Mouse (Mus musculus) lung, postnatal 0 days (tissue): ENCODE measurements around the gene Pls1.

Experiments
- CTCF ChIP-seq: IDR thresholded peaks from 2 replicates; pipeline ENCODE4 v1.5.1; 2016; ENCODE audit warnings: antibody characterized with exemption, mild to moderate bottlenecking
- EP300 ChIP-seq: IDR thresholded peaks from 2 replicates; pipeline ENCODE4 v1.6.1; 2016; ENCODE audit warnings: antibody characterized with exemption, mild to moderate bottlenecking, control low read depth

DNA sequence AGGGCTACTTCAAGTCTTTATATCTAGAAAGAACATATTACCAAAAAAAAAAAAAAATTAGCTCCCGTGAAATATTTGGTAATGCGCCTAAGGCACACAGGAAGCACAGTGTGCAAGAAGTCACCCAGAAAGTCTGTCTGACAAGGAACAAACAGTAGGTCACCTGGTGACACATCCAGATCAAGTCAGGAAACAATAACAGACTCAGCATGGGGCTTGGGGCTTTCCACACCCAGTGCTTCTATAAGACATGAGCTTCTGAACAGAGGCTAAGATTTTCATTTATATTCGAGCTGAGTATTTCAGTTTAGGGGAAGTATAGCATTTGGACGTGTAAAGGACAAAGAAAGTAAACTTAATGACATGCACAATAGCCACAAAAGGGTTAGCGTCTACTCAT, 49.3 kb downstream of the Pls1 start:
- no peak for TF ChIP-seq CTCF
- TF ChIP-seq EP300 = no peak
